Mouse (Mus musculus) erythroblast, adult 5-6 weeks (primary cell): ENCODE data around the gene Gm10322. TPM values are rescaled to one million over a fixed set of nuclear protein-coding genes. Genes with fewer than 3 reads are reported as not detected.

ENCODE experiments used
- ATAC-seq: replicated peaks from 2 replicates; pipeline ENCODE4 v1.8.0; 2016; ENCODE audit warnings: moderate number of reproducible peaks, mild to moderate bottlenecking, moderate TSS enrichment, inconsistent platforms; ENCODE audit not compliant: poor library complexity, low FRiP score, severe bottlenecking
- total RNA-seq, 2 experiments: library from RNA; stranded (forward) in 1 of 2; stranded (reverse) in 1 of 2; fragments of 150-400 nt in 1 of 2; fragments of 200-764, 138-1000 nt in 1 of 2; gene quantifications; 2 replicates each; pipeline versions ENCODE4 v1.2.3 to v1.2.4; 2015 to 2017; ENCODE audit warnings: low replicate concordance in 2 of 2

Gm10322 gene
- total RNA-seq, 2 experiments from 2014 or later = not detected

- ATAC-seq = peak; percentile 76
These were observed 27.0 kb downstream of the Gm10322 start for GRCm38 (mm10) chr10:59642659-59643377.

- ATAC-seq = no peak
These were observed 27.8 kb downstream of the Gm10322 start for GRCm38 (mm10) chr10:59643645-59644044.

GRCm38 (mm10) chr10:59644710-59645109, 28.8 kb downstream of the Gm10322 start:
- ATAC-seq = no peak

GRCm38 (mm10) chr10:59645153-59645552, 29.3 kb downstream of the Gm10322 start:
- no peak for ATAC-seq

- ATAC-seq = no peak
These were observed 31.0 kb downstream of the Gm10322 start for GRCm38 (mm10) chr10:59646821-59647378.

- no peak for ATAC-seq
These were observed 40.9 kb downstream of the Gm10322 start for GRCm38 (mm10) chr10:59656799-59657198.

- no peak for ATAC-seq
These were observed 48.9 kb downstream of the Gm10322 start for GRCm38 (mm10) chr10:59664765-59665164.

- no peak for ATAC-seq
These were observed 49.8 kb downstream of the Gm10322 start for GRCm38 (mm10) chr10:59665503-59666291.

Other genes starting within 250 kb of the Gm10322 start
- 2.3 and 13.4 TPM in 2 replicates for gene Gm10273, start 220.4 kb upstream of the Gm10322 start, total RNA-seq (2015; ENCODE audit: low replicate concordance)
- gene Gm10273, start 220.4 kb upstream of the Gm10322 start, total RNA-seq (2017; ENCODE audit: low replicate concordance) = 14.7 and 49.6 TPM in 2 replicates
- gene Pla2g12b, start 212.4 kb upstream of the Gm10322 start, total RNA-seq (2015; ENCODE audit: low replicate concordance) = not detected in 2 replicates
- gene Pla2g12b, start 212.4 kb upstream of the Gm10322 start, total RNA-seq (2017; ENCODE audit: low replicate concordance) = not detected in 2 replicates
- not detected in 2 replicates for gene Oit3, start 174.3 kb upstream of the Gm10322 start, total RNA-seq (2015; ENCODE audit: low replicate concordance)
- not detected in 2 replicates for gene Oit3, start 174.3 kb upstream of the Gm10322 start, total RNA-seq (2017; ENCODE audit: low replicate concordance)
- gene Mcu, start 629 bp downstream of the Gm10322 start, total RNA-seq (2015; ENCODE audit: low replicate concordance) = 10.0 and 19.2 TPM in 2 replicates
- 9.2 and 16.2 TPM in 2 replicates for gene Mcu, start 629 bp downstream of the Gm10322 start, total RNA-seq (2017; ENCODE audit: low replicate concordance)
- gene Micu1, start 86.4 kb downstream of the Gm10322 start, total RNA-seq (2015; ENCODE audit: low replicate concordance) = 51.8 and 62.8 TPM in 2 replicates
- 59.9 and 77.1 TPM in 2 replicates for gene Micu1, start 86.4 kb downstream of the Gm10322 start, total RNA-seq (2017; ENCODE audit: low replicate concordance)